Mouse (Mus musculus): ENCODE measurements around the gene Col25a1. TPM values are rescaled to one million over a fixed set of nuclear protein-coding genes. Genes with fewer than 3 reads are reported as not detected.

Col25a1 gene
- polyA plus RNA-seq, 2 experiments: 0.94 to 1.1 TPM

DNA sequence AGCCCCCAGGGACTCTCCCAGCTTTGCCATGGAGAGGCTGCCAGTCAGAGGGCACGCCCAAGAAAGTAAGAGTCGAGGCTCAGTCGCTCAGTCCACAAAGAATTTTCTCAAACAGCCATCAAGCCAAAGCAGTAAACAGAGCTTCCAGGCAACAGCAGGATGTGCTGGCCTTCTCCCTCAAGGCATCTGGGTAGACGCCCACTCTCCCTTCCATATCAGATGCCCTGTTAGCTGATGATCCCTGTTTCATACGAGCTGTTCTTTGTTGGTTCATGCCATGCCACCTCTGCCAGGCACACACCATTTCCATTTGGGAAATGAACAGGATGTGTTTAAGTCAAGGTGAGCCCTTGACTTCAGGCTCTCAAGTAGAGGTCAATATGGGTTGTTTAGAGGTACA lies 334.1 kb downstream of the Col25a1 start:
- H3K9ac ChIP-seq (replicated peaks): no peak overlapping the region
- no peaks in the 10 kb centered on the region for H3K27me3 ChIP-seq (ENCODE audit: control insufficient read depth, insufficient read depth, low read length)
- 54% methylated on average over 5 of the region's 5 CpGs for WGBS (ENCODE audit: insufficient replicate concordance)
- no peaks in the 10 kb centered on the region for H3K4me1 ChIP-seq (replicated peaks; ENCODE audit: control insufficient read depth in 2 of 2, insufficient read depth in 2 of 2, low read length in 1 of 2)
- no peaks in the 10 kb centered on the region for H3K9me3 ChIP-seq (ENCODE audit: control insufficient read depth, low read length)
- TF ChIP-seq EP300 (IDR thresholded peaks at IDR 0.05; ENCODE audit: low read depth) (no peak), CTCF (IDR thresholded peaks at IDR 0.05; ENCODE audit: low read depth) (no peak)
- no peak overlapping the region for H3K27ac ChIP-seq
- DNase-seq (ENCODE audit: low read depth in 3 of 3, low spot score in 3 of 3): no peak
- no peak overlapping the region for H3K4me3 ChIP-seq (ENCODE audit: insufficient read depth in 1 of 2, low read depth in 2 of 2, low read length in 2 of 2)
- ATAC-seq (ENCODE audit: insufficient read depth): no peak
- H3K4me2 ChIP-seq (ENCODE audit: low read depth): no peak overlapping the region
- H3K36me3 ChIP-seq (replicated peaks; ENCODE audit: control insufficient read depth, insufficient read depth, low read depth): no peaks in the 10 kb centered on the region

DNA sequence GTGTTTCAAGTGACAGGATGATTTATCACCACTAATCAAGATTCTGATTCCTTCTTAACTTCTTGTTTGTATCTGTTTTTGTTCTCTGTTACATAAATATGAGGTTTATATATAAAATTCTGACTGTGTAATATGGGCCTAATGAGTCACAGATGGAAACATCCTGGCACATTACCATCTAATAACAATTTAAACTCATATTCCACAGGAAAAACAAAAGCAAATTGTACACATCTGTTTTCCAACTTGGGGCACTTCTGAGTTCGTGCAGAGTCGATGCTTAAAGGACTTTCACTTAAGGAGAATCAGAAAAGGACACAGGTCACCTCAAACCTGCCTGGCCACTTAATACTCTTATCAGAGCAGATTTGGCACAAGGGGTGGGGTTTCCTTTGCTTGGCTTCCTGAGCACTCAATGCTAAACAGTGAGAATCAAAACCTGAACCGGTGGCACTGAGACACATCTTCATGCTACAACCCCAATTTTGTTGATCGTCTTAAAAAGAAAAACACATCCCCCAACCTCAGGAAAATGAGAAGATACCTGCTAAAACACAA lies 342.0 kb downstream of the Col25a1 start:
- no peaks in the 10 kb centered on the region for H3K27me3 ChIP-seq (ENCODE audit: control insufficient read depth, insufficient read depth, low read length)
- DNase-seq (ENCODE audit: low read depth in 3 of 3, low spot score in 3 of 3): no peak
- H3K4me2 ChIP-seq (ENCODE audit: low read depth): no peak overlapping the region
- no peak for ATAC-seq (ENCODE audit: insufficient read depth)
- no peak overlapping the region for H3K4me3 ChIP-seq (ENCODE audit: insufficient read depth in 1 of 2, low read depth in 2 of 2, low read length in 2 of 2)
- TF ChIP-seq EP300 (IDR thresholded peaks at IDR 0.05; ENCODE audit: low read depth) (no peak), CTCF (IDR thresholded peaks at IDR 0.05; ENCODE audit: low read depth) (no peak)
- WGBS (ENCODE audit: insufficient replicate concordance): 47% methylated on average over 4 of the region's 4 CpGs
- H3K36me3 ChIP-seq (replicated peaks; ENCODE audit: control insufficient read depth, insufficient read depth, low read depth): no peaks in the 10 kb centered on the region
- no peaks in the 10 kb centered on the region for H3K9me3 ChIP-seq (ENCODE audit: control insufficient read depth, low read length)
- no peak overlapping the region for H3K27ac ChIP-seq
- H3K4me1 ChIP-seq (replicated peaks; ENCODE audit: control insufficient read depth in 2 of 2, insufficient read depth in 2 of 2, low read length in 1 of 2): no peaks in the 10 kb centered on the region
- no peak overlapping the region for H3K9ac ChIP-seq (replicated peaks)

DNA sequence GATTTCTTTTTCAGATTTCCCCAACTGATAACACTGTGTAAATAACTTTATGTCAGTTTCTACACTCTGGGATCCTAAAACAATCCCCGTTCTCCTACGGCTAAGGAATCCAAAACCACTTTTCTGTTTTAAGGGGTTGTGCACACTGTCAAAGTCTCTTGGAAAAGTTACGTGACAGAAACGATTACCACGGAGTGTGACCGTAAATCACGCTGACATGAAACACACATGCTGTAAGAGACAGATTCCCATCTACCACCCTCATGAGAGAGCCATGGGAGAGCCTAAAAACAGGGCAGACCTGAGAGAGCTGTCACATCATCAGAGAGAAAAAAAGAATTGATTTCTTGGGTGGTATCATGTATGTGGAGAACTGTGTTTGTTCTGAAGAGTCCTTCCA lies 342.7 kb downstream of the Col25a1 start:
- no peaks in the 10 kb centered on the region for H3K9me3 ChIP-seq (ENCODE audit: control insufficient read depth, low read length)
- no peak overlapping the region for H3K4me2 ChIP-seq (ENCODE audit: low read depth)
- no peak overlapping the region for H3K9ac ChIP-seq (replicated peaks)
- no peak overlapping the region for H3K4me3 ChIP-seq (ENCODE audit: insufficient read depth in 1 of 2, low read depth in 2 of 2, low read length in 2 of 2)
- 59% methylated on average over 7 of the region's 7 CpGs for WGBS (ENCODE audit: insufficient replicate concordance)
- no peaks in the 10 kb centered on the region for H3K4me1 ChIP-seq (replicated peaks; ENCODE audit: control insufficient read depth in 2 of 2, insufficient read depth in 2 of 2, low read length in 1 of 2)
- no peak for TF ChIP-seq EP300 (IDR thresholded peaks at IDR 0.05; ENCODE audit: low read depth)
- TF ChIP-seq CTCF (IDR thresholded peaks at IDR 0.05; ENCODE audit: low read depth): no peak
- H3K27me3 ChIP-seq (ENCODE audit: control insufficient read depth, insufficient read depth, low read length): no peaks in the 10 kb centered on the region
- no peak overlapping the region for H3K27ac ChIP-seq
- no peaks in the 10 kb centered on the region for H3K36me3 ChIP-seq (replicated peaks; ENCODE audit: control insufficient read depth, insufficient read depth, low read depth)
- no peak for DNase-seq (ENCODE audit: low read depth in 3 of 3, low spot score in 3 of 3)
- no peak for ATAC-seq (ENCODE audit: insufficient read depth)

DNA sequence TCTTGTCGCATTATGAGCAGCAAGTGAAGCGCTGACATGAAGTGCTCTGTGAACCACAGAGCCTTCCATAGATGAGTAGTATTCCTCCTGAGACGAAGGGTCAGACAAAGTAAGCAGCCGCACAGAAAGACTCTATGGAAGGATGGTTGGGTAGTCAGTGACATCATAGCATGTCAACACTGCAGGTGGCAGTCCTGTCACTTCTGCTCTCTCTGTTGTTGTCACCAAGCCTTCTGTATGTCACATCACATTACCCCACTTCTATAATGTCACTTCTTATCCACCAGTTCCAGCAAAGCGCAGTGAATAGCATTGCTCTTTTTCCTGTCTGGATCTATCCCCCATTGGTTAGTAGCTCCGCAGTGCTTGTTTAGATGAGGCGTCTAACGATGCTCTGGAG lies 351.2 kb downstream of the Col25a1 start:
- no peak overlapping the region for H3K27ac ChIP-seq
- H3K9me3 ChIP-seq (ENCODE audit: control insufficient read depth, low read length): no peaks in the 10 kb centered on the region
- no peak overlapping the region for H3K4me3 ChIP-seq (ENCODE audit: insufficient read depth in 1 of 2, low read depth in 2 of 2, low read length in 2 of 2)
- no peak for TF ChIP-seq CTCF (IDR thresholded peaks at IDR 0.05; ENCODE audit: low read depth)
- TF ChIP-seq EP300 (IDR thresholded peaks at IDR 0.05; ENCODE audit: low read depth): no peak
- H3K9ac ChIP-seq (replicated peaks): no peak overlapping the region
- no peaks in the 10 kb centered on the region for H3K4me1 ChIP-seq (replicated peaks; ENCODE audit: control insufficient read depth in 2 of 2, insufficient read depth in 2 of 2, low read length in 1 of 2)
- H3K4me2 ChIP-seq (ENCODE audit: low read depth): no peak overlapping the region
- no peak for DNase-seq (ENCODE audit: low read depth in 3 of 3, low spot score in 3 of 3)
- no peaks in the 10 kb centered on the region for H3K36me3 ChIP-seq (replicated peaks; ENCODE audit: control insufficient read depth, insufficient read depth, low read depth)
- no peak for ATAC-seq (ENCODE audit: insufficient read depth)
- no peaks in the 10 kb centered on the region for H3K27me3 ChIP-seq (ENCODE audit: control insufficient read depth, insufficient read depth, low read length)
- 77% methylated on average over 8 of the region's 8 CpGs for WGBS (ENCODE audit: insufficient replicate concordance)

DNA sequence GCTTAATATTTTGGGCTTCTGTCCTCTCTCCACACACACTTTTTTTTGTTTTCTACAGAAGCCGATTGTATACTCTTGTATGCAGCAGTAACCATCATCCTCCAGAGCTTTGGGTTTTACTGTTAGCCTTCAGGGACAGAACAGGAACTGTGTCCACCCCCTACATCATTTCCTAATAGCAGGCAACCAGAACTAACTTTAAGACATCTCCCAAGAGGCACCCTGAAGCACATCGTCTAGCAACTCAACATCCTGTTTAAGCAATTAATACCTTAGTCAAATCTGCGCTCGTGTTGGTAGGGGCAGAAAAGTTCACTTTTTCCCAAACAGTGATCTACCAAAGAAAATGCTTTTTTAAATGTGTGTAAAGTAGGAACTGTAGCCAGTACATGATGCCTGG lies 357.5 kb downstream of the Col25a1 start:
- no peak for ATAC-seq (ENCODE audit: insufficient read depth)
- no peak overlapping the region for H3K27ac ChIP-seq
- H3K4me2 ChIP-seq (ENCODE audit: low read depth): no peak overlapping the region
- H3K9ac ChIP-seq (replicated peaks): no peak overlapping the region
- H3K4me1 ChIP-seq (replicated peaks; ENCODE audit: control insufficient read depth in 2 of 2, insufficient read depth in 2 of 2, low read length in 1 of 2): no peaks in the 10 kb centered on the region
- H3K4me3 ChIP-seq (ENCODE audit: insufficient read depth in 1 of 2, low read depth in 2 of 2, low read length in 2 of 2): no peak overlapping the region
- TF ChIP-seq CTCF (IDR thresholded peaks at IDR 0.05; ENCODE audit: low read depth) (no peak), EP300 (IDR thresholded peaks at IDR 0.05; ENCODE audit: low read depth) (no peak)
- H3K36me3 ChIP-seq (replicated peaks; ENCODE audit: control insufficient read depth, insufficient read depth, low read depth): no peaks in the 10 kb centered on the region
- WGBS (ENCODE audit: insufficient replicate concordance): 53% methylated on average over 4 of the region's 4 CpGs
- H3K27me3 ChIP-seq (ENCODE audit: control insufficient read depth, insufficient read depth, low read length): no peaks in the 10 kb centered on the region
- H3K9me3 ChIP-seq (ENCODE audit: control insufficient read depth, low read length): no peaks in the 10 kb centered on the region
- DNase-seq (ENCODE audit: low read depth in 3 of 3, low spot score in 3 of 3): no peak

All from liver, embryonic 14.5 days (tissue).